Mouse (Mus musculus): ENCODE data around the gene Asxl1.

DNA sequence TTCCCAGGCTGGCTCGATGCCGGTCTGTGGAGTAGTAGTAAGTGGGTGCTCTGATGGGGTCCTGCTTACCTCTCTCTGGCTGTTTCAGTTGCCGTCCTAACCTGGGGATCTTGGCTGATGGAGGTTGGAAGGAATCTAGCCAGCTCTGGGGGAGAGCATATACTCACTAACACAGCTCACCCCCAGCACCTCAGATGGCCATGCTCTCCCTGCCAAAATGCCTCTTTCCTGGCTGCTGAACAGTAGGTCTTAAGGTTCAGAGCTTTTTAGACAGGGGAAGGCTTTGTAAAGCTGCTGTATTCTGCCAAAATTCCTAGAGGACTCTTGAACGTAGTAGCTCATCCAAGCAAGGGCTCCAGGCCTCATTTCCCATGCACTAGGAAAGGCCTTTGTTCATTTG is 47.9 kb upstream of the Asxl1 start:
- TF ChIP-seq CTCF (IDR thresholded peaks at IDR 0.05; ENCODE audit: borderline replicate concordance, insufficient read depth, low read length) (no peak), POLR2A (IDR thresholded peaks at IDR 0.05; ENCODE audit: low read depth, low read length) (no peak)

All from embryonic fibroblast, embryonic 13.5 days (primary cell).